Mouse (Mus musculus): Measurements from ENCODE around the gene Znrf2. TPM values are rescaled to one million over a fixed set of nuclear protein-coding genes. Genes with fewer than 3 reads are reported as not detected.

Gene Znrf2
- polyA plus RNA-seq (2015; fragmentation: Nextera tagmentation; extraction: Ambion mirVana), result 6.1 and 6.2 TPM in 2 replicates

GRCm38 (mm10) chr6:54816388-54817065 lies at the start of gene Znrf2:
TSS of gene Znrf2 (plus strand) at chr6:54816916.

Other genes with a start within 250 kb of the Znrf2 start
- gene Plekha8, start 221.8 kb upstream of the Znrf2 start, polyA plus RNA-seq (2015; fragmentation: Nextera tagmentation; extraction: Ambion mirVana), result 5.5 and 5.8 TPM in 2 replicates
- 8.7 and 10.9 TPM in 2 replicates for gene Fkbp14, start 219.6 kb upstream of the Znrf2 start, polyA plus RNA-seq (2015; fragmentation: Nextera tagmentation; extraction: Ambion mirVana)
- 46.9 and 52.9 TPM in 2 replicates for gene Mturn, start 135.3 kb upstream of the Znrf2 start, polyA plus RNA-seq (2015; fragmentation: Nextera tagmentation; extraction: Ambion mirVana)
- gene Nod1, start 155.7 kb downstream of the Znrf2 start, polyA plus RNA-seq (2015; fragmentation: Nextera tagmentation; extraction: Ambion mirVana), result 2.1 and 2.4 TPM in 2 replicates
- 26.2 and 33.2 TPM in 2 replicates for gene Ggct, start 176.0 kb downstream of the Znrf2 start, polyA plus RNA-seq (2015; fragmentation: Nextera tagmentation; extraction: Ambion mirVana)
- gene Gars, start 221.1 kb downstream of the Znrf2 start, polyA plus RNA-seq (2015; fragmentation: Nextera tagmentation; extraction: Ambion mirVana), result 162 and 164 TPM in 2 replicates

Measured in neural tube, postnatal 0 days (tissue).